Mouse (Mus musculus) left cerebral cortex, postnatal 25 days (tissue): ENCODE measurements around the gene Adrm1. TPM values are rescaled to one million over a fixed set of nuclear protein-coding genes. Genes with fewer than 3 reads are reported as not detected.

ENCODE experiments used
- DNase-seq, 2 experiments: peaks; one replicate each; pipeline ENCODE4 v3.0.0; 2022; ENCODE audit warnings: low spot score in 2 of 2, mixed read lengths in 1 of 2
- intact Hi-C: fragments of 180-260 bp; cut with DNase I; formaldehyde crosslinking; loops from one replicate; pipeline ENCODE4 v1.15.1; 2025
- total RNA-seq, 2 experiments: library from RNA; stranded (reverse); gene quantifications; 2 replicates each; pipeline ENCODE4 v1.2.3; 2021

The Adrm1 gene
- total RNA-seq, 2 experiments from 2014 or later: 91.6 to 103 TPM

DNA sequence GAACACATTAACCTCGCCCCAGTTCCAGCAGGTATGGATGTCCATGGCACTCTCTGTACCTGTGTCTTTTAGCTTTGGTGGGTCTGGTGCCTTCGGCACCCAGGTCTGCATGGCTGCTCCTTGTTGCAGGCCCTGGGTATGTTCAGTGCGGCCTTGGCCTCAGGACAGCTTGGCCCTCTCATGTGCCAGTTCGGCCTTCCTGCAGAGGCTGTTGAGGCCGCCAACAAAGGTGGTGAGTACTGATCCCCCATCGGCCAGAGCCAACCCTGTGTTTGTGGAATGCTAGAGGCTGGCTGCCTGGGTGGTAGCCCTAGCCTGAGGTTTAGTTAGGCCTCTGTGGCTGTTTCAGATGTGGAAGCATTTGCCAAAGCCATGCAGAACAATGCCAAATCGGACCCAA is 4.4 kb downstream of the Adrm1 start:
- intact Hi-C loops: no loop called here
- no peak for DNase-seq

DNA sequence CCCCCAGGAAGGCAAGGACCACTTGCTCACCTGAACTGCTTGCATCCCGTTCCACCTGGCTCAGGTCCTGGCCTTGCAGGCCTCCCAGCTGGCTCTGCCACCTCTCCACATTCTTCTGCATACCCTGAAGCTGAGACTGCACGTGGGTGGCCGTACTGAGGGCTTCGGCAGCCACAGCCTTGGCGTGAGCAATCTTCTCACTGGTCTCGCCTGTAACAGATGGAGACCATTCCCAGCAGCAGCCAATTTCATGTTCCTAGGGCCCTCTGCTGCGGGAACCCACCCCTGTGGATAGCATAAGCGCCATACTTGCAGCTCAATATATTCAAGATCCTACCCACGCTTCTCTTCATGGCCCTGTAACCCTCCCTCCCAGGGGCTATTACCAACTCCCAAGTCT is 10.3 kb downstream of the Adrm1 start:
- DNase-seq: peak in 1 of 2 experiments; percentile 55
- intact Hi-C loops: no loop called here

DNA sequence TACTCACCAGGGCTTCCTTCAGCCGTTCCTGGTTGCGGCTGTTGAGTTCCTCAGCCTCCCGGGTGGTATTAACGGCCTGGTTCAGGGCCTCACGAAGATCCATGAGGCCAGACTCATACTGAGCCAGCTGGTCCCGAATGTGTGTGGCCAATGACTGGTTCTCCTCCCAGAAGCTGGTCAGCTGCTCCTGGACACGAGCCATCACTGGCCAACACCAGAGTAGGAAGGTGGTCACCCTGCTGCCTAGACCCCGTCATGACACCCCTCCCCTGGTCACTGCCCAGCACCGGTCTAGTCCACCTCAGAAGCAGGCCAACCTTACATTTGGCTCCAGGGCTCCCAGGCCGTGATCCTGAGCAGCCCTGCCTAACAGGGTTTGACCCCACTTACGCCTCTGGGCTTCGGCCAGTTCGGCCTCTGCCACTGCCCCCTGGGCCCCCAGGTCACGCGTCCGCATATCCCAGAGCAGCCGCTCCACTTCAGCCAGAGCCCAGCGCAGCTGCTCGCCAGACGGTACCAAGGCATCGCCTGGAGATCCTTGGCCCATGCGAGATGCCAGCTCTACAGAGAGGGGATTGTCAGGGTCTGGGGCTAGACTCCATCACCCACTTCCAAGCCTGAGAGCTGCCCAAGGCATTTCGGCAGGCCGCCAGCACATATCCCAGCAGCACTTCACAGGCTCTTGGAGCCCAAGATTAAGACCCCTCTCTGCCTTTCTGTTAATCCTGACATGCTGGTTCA is 12.9 kb downstream of the Adrm1 start:
- intact Hi-C loops: loop anchor here (2.0 kb wide), 1 partner anchor 67 kb away; no protein-coding TSS in a partner anchor
- no peak for DNase-seq

DNA sequence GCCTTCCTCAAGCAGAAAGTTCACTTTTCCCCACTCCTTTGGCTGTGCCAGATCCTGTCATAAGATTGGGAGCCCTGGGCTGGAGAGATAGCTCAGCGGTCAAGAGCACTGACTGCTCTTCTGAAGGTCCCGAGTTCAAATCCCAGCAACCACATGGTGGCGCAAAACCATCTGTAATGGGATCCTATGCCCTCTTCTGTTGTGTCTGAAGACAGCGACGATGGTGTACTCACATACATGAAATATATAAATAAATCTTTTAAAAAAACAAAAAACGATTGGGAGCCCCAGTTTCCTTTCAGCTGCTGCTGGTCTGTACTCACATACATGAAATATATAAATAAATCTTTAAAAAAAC is 13.4 kb downstream of the Adrm1 start:
- DNase-seq: no peak
- intact Hi-C loops: loop anchor here (2.0 kb wide), 1 partner anchor 66 kb away; no protein-coding TSS in a partner anchor

DNA sequence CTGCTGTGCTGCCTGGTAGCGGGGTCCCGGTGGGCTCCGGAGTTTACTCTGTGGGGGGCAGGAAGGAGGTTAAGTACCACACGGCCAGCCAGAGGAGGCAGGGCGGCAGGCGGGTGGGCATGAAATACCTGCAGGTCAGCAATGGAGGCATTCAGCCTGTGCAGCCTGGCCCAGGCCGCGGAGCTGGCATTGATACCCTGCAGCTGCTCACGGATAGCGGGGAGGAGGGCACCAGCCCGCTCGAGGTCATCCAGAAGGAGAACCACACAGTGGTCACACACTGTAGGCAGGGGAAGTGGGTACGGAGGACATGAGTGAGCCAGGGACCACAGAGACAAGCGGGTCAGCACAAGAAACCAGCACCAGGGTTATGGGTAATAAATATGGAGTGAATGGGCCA is 14.4 kb downstream of the Adrm1 start:
- DNase-seq: no peak
- intact Hi-C loops: loop anchor here (2.0 kb wide), 1 partner anchor 65 kb away; no protein-coding TSS in a partner anchor

DNA sequence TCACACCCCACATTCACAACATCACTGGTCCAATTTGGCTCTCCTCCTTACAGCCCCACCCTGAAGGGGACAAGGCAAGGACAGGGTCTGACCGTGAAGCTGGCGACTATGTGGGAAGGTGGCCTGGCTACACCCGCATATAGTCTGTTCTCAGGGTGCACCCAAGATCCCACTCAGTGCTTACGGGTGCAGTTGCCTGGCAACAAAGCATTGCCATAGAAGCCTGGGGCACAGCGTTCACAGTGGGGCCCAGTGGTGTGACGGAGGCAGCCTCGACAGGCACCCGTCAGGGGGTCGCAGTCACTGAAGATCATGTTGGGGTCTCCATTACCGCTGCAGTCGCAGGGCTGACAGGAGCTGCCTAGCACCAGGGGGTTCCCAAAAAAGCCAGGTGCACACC is 16.1 kb downstream of the Adrm1 start:
- peak in 1 of 2 experiments; percentile 24 for DNase-seq
- intact Hi-C loops: no loop called here

DNA sequence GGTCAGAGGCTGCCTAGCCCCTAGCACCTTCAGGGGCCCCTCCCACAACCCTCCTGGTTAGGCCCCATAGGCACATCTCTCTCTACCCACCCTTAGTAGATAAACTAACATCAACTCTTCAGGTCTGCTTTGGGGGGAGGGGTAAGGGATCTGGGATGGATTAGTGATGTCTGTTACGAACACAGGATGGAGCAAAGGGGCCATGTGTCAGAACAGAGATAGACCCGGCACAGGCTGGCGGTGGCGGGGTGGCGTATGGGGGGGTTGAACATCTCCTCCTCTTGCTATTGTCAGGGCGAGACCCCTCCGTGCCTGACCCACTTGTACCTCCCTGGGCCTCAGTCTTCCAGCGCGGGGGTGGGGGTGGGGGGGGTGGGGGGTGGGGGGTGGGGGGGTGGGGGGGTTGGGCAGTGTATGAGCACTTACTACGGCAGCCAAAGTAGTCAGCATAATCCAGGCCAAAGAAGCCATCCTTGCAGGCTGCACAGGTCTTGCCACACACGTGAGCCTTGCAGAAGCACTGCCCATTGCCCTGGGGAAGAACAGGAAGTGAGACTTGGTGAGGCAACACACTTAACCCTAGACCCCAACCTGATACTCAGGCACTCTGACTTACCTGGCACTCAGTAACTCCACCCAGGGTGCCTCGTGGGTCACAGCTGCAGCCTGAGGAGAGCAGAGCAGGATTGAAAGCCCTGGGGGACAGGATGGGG is 25.5 kb downstream of the Adrm1 start:
- intact Hi-C loops: no loop called here

DNA sequence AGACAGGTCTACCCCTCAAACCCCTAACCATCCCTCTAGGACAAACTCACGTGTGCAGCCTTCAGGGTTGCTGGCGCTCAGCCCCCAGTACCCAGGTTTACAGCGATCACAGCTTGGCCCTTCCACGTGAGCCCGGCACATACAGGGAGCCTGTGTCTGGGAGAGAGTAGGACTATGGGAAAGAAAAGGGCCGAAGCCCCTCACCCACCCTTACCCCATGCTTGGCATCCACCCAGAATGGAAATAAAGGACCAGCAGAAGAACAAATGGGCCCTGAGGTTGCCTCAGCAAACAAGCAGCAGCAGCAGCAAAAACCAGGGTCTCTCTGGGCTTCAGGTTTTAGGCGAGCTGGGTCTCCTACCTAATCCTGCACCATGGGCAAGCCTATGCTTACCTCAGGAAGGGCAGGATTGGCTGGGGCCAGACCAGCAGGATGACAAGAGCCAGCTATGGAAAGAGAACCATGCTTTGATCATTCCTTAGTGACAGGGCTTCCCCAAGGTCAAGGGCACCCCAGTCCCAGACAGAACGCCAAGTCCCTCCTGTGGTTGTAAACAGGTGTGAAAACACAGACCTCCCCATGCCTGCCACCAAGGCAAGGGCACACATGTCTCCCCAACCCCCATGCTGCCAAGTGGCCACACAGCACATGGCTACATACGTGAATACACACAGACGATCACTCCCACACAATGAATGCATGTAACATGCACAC is 26.2 kb downstream of the Adrm1 start:
- intact Hi-C loops: no loop called here
- no peak for DNase-seq

More for the DNA sequence above, 25.5 kb downstream of the Adrm1 start:
- no peak for DNase-seq

DNA sequence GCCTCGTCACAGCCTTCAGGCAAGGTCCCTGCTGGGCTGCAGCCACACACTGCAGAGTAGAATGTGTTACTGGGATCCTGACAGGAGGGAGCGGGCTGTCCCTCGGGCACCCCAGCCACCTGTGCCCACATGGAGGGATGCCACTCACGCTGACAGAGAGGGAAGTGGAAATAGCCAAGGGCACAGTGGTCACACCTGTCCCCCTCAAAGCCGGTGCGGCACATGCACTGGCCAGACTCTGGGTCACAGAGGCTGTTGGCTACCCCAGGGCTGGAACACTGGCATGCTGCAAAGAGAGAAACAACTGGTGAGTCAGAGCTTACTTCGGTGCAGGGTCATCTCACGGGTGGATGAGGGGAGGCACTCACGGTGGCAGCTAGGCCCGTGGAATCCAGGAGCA is 27.5 kb downstream of the Adrm1 start:
- no peak for DNase-seq
- intact Hi-C loops: no loop called here

DNA sequence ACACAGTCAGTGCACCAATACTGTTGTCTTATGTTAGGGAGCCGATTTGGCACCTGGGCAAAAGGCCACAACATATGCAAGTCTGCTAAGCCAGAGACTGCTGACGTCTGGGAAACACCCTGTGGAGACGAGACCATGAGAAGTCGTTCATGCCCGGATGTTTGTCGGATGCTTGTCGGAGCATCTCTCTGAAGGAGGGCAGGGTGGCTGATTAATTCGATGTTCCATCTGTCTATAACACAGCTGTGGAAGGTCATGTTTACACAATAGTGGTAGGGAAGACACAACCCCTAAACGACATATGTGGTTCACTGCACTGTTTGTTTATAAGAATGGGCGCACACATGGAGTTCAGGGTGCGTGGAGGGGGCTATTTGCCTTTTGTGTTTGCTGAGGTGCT is 29.4 kb downstream of the Adrm1 start:
- intact Hi-C loops: loop anchor here (10.0 kb wide), 1 partner anchor 144 kb away; no protein-coding TSS in a partner anchor
- no peak for DNase-seq

DNA sequence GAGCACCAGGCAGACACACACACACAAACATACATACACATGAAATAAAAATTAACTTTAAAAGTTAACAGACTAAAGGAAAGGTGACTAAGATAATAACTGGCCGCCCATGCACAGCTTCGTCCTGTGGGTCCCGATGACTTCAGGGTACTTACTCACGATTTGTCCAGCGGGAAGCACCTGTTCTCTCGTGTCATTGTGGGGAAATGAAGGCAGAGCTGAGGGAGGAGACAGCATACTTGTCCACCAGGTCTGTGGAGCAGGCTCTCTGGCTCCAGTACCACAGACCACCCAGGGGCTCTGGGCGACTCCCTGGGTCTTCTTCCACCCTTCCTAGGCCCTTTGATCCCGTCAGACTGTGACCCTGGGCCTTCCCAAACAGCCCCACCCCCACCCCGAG is 30.0 kb downstream of the Adrm1 start:
- DNase-seq: no peak
- intact Hi-C loops: loop anchor here (10.0 kb wide), 1 partner anchor 143 kb away; no protein-coding TSS in a partner anchor

DNA sequence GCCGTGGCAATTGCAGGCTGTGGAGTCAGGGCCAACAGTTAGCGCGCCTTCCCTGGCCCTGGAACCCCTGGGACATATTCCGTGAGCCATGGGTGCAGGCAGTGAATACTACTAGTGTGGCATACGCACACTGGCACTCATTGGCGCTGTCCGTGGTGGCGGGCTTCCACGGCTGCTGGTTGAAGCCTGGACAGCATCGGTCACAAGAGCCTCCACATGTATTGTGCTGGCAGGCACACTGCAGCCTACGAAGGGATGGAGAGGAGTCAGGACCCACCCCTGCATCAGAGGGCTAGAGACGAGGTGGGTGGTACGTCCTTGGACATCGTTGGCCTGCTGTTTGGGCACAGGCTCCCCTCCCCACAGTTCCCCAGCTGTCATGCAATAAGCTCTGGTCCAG is 31.0 kb downstream of the Adrm1 start:
- intact Hi-C loops: loop anchor here (10.0 kb wide), 1 partner anchor 143 kb away; no protein-coding TSS in a partner anchor
- DNase-seq: no peak

DNA sequence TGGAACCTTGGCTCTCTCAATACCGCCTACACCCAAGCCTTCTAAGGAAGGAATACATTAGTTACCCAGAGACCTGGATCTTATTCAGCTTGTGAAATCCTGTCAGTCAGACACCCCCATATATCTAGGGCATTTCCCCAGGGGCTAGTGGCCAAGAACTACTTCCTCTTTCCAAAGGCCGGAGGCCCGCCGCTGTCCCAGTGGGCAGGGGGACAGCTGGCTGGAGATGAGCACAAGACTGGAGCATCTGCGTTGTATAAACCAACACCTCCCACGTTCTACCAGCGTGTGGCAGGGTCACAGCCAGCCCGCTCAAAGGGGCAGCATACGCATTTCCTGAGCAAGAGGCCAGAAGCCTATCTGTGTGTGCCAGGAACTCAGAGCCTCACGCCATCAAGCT is 31.5 kb downstream of the Adrm1 start:
- DNase-seq: peak in 1 of 2 experiments; percentile 28
- intact Hi-C loops: loop anchor here (10.0 kb wide), 1 partner anchor 142 kb away; no protein-coding TSS in a partner anchor

DNA sequence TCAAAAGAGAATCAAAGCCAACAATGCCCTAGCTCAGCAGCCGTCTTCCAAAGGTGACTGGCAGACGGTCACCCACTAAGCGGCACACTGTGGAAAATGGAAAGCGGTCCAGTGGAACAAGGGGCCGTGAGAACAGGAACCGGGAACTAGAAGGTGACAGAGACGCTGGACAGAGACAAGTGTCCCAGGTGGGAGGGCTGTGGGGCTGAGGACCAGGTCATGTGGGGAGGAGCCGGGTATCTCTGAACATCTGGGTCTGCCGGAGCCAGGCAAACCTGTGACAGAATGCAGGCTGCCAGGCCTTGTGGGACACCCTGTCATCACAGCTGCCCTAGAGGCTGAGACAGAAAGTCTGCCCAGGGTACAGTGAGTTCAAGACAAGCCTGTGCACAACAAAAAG is 33.2 kb downstream of the Adrm1 start:
- intact Hi-C loops: loop anchor here (10.0 kb wide), 1 partner anchor 140 kb away; no protein-coding TSS in a partner anchor
- DNase-seq: no peak

DNA sequence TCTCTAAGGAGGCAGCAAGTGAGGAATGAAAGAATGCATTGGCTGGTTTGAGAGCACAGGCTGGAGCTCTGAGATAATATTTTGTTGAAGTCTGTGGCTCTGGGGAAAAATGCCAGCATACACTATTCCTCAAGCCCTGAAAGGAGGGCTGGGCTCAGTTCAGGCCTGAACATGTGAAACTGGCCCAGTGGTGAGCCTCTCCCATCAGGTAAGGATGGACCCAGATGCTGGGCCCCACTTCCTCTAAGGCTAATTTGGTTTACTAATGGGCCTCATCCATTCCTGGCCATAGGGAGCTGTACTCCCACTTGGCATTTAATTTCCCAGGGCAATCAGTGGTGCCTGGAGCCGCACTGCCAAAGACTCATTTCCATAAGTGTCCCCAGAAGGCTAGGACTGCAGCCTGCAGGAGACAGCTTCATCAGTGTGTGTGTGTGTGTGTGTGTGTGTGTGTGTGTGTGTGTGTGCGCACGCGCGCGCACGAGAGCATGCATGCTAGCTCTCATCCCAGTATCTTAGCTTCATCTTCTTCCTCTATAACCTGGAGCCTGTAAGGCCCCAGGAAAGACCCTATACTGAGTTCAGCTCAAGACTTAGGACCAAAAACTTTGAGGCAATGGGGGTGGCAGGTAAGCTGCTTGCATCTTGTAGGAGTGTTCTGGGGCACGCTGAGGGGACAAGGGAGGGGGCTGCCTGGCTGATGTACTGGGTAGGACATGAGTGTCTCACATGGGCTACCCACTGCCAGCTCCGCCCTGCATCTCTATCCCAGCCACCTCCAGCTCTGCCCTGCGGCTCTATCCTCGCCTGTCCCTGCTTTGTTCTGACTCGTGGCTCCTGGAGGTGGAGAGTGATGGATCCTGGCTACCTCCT is 34.0 kb downstream of the Adrm1 start:
- no peak for DNase-seq
- intact Hi-C loops: loop anchor here (10.0 kb wide), 1 partner anchor 139 kb away; no protein-coding TSS in a partner anchor

DNA sequence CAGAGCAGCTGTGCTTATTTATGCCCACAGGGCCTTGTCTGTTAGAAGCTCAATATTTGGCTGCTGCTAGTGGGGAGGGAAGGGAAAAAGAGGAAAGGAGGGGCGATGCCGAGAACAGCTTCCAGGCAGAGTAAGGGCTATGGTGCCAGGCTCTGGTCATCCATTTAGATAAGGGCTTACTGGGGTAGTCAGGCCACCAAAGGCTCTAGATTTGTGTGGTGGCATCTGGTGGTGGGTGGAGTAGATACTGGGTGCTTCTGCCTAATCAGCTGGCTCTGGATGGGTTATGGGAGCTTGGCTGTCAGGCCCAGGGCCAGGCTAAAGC is 34.6 kb downstream of the Adrm1 start:
- peak in 1 of 2 experiments; percentile 23 for DNase-seq
- intact Hi-C loops: loop anchor here (10.0 kb wide), 1 partner anchor 139 kb away; no protein-coding TSS in a partner anchor

DNA sequence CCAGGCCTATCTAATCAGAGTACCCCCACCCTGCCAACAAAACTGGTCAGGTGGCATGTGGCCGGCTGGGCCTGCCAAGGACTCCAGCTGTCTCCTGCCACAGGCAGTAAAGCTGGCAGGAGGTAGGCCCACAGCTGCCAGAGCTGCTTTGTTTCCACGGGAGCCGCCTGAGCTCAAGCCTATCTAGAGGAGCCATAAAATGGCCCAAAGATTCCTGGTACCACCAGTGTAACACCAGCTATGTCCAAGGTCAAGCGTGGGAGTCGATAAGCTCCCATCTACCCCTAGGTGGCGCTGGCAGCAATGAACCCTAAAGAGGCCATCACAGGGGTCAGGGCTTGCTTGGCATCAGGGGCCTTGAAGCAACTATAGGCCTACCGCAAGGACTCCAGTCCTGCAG is 36.6 kb downstream of the Adrm1 start:
- no peak for DNase-seq
- intact Hi-C loops: loop anchor here (1.0 to 10.0 kb wide), 2 partner anchors 43 to 137 kb away; no protein-coding TSS in a partner anchor

DNA sequence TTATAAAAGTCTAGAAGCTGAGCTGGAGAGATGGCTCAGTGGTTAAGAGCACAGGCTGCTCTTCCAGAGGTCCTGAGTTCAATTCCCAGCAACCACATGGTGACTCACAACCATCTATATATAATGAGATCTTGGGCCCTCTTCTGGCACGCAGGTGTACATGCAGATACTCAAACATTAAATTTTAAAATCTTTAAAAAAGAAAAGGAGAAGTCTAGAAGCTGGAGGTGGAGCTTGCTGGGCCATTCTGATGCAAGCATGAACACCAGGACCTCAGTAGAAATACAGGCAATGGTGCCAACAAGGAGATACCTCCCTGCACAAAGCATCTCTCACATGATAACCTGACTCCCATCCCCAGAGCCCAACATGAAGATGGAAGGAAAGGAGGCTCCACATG is 37.7 kb downstream of the Adrm1 start:
- intact Hi-C loops: loop anchor here (1.0 to 10.0 kb wide), 2 partner anchors 42 to 136 kb away; no protein-coding TSS in a partner anchor
- no peak for DNase-seq

DNA sequence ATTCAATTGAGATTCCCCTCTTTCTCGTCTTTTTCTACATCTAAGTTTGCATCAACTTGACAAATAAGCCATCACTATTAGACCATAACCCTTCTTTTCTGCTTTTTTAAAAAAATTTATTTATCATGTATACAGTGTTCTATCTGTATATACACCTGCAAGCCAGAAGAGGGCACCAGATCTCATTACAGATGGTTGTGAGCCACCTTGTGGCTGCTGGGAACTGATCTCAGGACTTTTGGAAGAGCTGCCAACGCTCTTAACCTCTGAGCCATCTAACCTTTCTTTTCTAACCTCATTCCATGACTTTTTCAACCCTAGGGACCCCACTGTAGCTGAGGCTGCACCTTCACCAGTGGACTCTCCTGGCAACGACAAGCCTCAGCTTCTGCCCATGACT is 41.0 kb downstream of the Adrm1 start:
- intact Hi-C loops: no loop called here

More for the DNA sequence above, 41.0 kb downstream of the Adrm1 start:
- no peak for DNase-seq
